ENCODE assay signal across 17 mouse cellular contexts in genomic region chr4:43720491-43721228, GRCm38 (mm10). TPM values are rescaled to one million over a fixed set of nuclear protein-coding genes. Genes with fewer than 3 reads are reported as not detected.
A peak's percentile ranks its signal among the peaks of the same experiment; 100 is the strongest.
DNase-seq lines count a peak whose midpoint lies in the region; ATAC-seq and TF ChIP-seq lines count a peak whose summit lies in the region.
"Had no signal": no experiment of that assay in that cellular context is flagged by ENCODE, and none has a peak within 500 bp of the region (broad histone marks: within the 10 kb centered on the region; RNA-seq: fewer than 3 reads in every experiment).

No protein-coding gene starts in this region.

- no peak overlapping the region for H3K4me2 ChIP-seq in forebrain, embryonic 13.5 days
- H3K4me2 ChIP-seq in forebrain, embryonic 11.5 days (ENCODE audit: low read depth, low read length, severe bottlenecking): no peak overlapping the region
- H3K4me2 ChIP-seq in intestine, embryonic 14.5 days (ENCODE audit: low read length): peak overlapping the region; percentile 15; the same call in 1 of the 2 replicates
- H3K4me2 ChIP-seq in intestine, embryonic 15.5 days (replicated peaks): no peak overlapping the region
- H3K4me2 ChIP-seq in stomach, embryonic 14.5 days (replicated peaks; ENCODE audit: low read depth, low read length): no peak overlapping the region
- no peak overlapping the region for H3K4me2 ChIP-seq in stomach, postnatal 0 days (replicated peaks; ENCODE audit: low read depth)
- no peak overlapping the region for H3K4me2 ChIP-seq in stomach, embryonic 16.5 days (ENCODE audit: low read depth, low read length)
- H3K4me2 ChIP-seq: hindbrain, embryonic 15.5 days had no signal

- H3K4me1 ChIP-seq in forebrain, embryonic 13.5 days: peaks cover 8% of the 10 kb centered on the region; the same call in 1 of the 2 replicates
- no peaks in the 10 kb centered on the region for H3K4me1 ChIP-seq in forebrain, embryonic 11.5 days (replicated peaks; ENCODE audit: control insufficient read depth, insufficient read depth, low read length)
- H3K4me1 ChIP-seq in intestine, embryonic 14.5 days (replicated peaks; ENCODE audit: control insufficient read depth, insufficient read depth, low read length): no peaks in the 10 kb centered on the region
- no peaks in the 10 kb centered on the region for H3K4me1 ChIP-seq in intestine, embryonic 15.5 days (replicated peaks)
- no peaks in the 10 kb centered on the region for H3K4me1 ChIP-seq in stomach, embryonic 14.5 days (ENCODE audit: control insufficient read depth, insufficient read depth, low read length)
- no peaks in the 10 kb centered on the region for H3K4me1 ChIP-seq in stomach, postnatal 0 days (replicated peaks; ENCODE audit: control insufficient read depth, insufficient read depth)
- H3K4me1 ChIP-seq in stomach, embryonic 16.5 days (ENCODE audit: control insufficient read depth, insufficient read depth, low read length): no peaks in the 10 kb centered on the region
- H3K4me1 ChIP-seq: hindbrain, embryonic 15.5 days had no signal

- TF ChIP-seq EP300 in stomach, postnatal 0 days (optimal IDR thresholded peaks at IDR 0.05): no peak

- no peak for TF ChIP-seq CTCF in stomach, postnatal 0 days (IDR thresholded peaks at IDR 0.05; ENCODE audit: low read depth)

- no peak overlapping the region for H3K4me3 ChIP-seq in forebrain, embryonic 13.5 days
- H3K4me3 ChIP-seq in forebrain, embryonic 11.5 days (ENCODE audit: low read depth, low read length): no peak overlapping the region
- no peak overlapping the region for H3K4me3 ChIP-seq in intestine, embryonic 14.5 days (ENCODE audit: low read depth, low read length)
- H3K4me3 ChIP-seq in intestine, embryonic 15.5 days (replicated peaks): no peak overlapping the region
- H3K4me3 ChIP-seq in stomach, embryonic 14.5 days (ENCODE audit: low read depth, low read length): no peak overlapping the region
- H3K4me3 ChIP-seq in stomach, postnatal 0 days (ENCODE audit: low read depth, low read length): no peak overlapping the region
- no peak overlapping the region for H3K4me3 ChIP-seq in stomach, embryonic 16.5 days (replicated peaks; ENCODE audit: low read length)
- H3K4me3 ChIP-seq: hindbrain, embryonic 15.5 days had no signal

- peak overlapping the region; percentile 61 for H3K27ac ChIP-seq in forebrain, embryonic 13.5 days
- no peak overlapping the region for H3K27ac ChIP-seq in forebrain, embryonic 11.5 days (ENCODE audit: low read depth, low read length)
- H3K27ac ChIP-seq in intestine, embryonic 14.5 days (ENCODE audit: low read depth): peak overlapping the region; percentile 57
- H3K27ac ChIP-seq in intestine, embryonic 15.5 days: no peak overlapping the region
- 0 out of 2 replicates have a peak overlapping the region, but pooled peaks have one; percentile 48 for H3K27ac ChIP-seq in stomach, embryonic 14.5 days (ENCODE audit: low read length)
- H3K27ac ChIP-seq in stomach, postnatal 0 days (replicated peaks): no peak overlapping the region
- H3K27ac ChIP-seq in stomach, embryonic 16.5 days (ENCODE audit: low read length): peak overlapping the region; percentile 66; the same call in 1 of the 2 replicates
- H3K27ac ChIP-seq: hindbrain, embryonic 15.5 days had no signal

- no peak overlapping the region for H3K9ac ChIP-seq in forebrain, embryonic 13.5 days
- no peak overlapping the region for H3K9ac ChIP-seq in forebrain, embryonic 11.5 days (ENCODE audit: low read length)
- no peak overlapping the region for H3K9ac ChIP-seq in intestine, embryonic 14.5 days (ENCODE audit: low read length)
- H3K9ac ChIP-seq in intestine, embryonic 15.5 days: no peak overlapping the region
- H3K9ac ChIP-seq in stomach, embryonic 14.5 days (replicated peaks; ENCODE audit: low read depth, low read length): no peak overlapping the region
- H3K9ac ChIP-seq in stomach, postnatal 0 days (ENCODE audit: low read length): no peak overlapping the region
- no peak overlapping the region for H3K9ac ChIP-seq in stomach, embryonic 16.5 days (ENCODE audit: low read length)
- H3K9ac ChIP-seq: hindbrain, embryonic 15.5 days had no signal

- no peaks in the 10 kb centered on the region for H3K27me3 ChIP-seq in forebrain, embryonic 13.5 days
- H3K27me3 ChIP-seq in forebrain, embryonic 11.5 days (ENCODE audit: control insufficient read depth, insufficient read depth, low read length): no peaks in the 10 kb centered on the region
- H3K27me3 ChIP-seq in intestine, embryonic 14.5 days (replicated peaks; ENCODE audit: control insufficient read depth, insufficient read depth, low read length): no peaks in the 10 kb centered on the region
- H3K27me3 ChIP-seq in intestine, embryonic 15.5 days (replicated peaks): no peaks in the 10 kb centered on the region
- no peaks in the 10 kb centered on the region for H3K27me3 ChIP-seq in stomach, embryonic 14.5 days (ENCODE audit: control insufficient read depth, insufficient read depth, low read length)
- H3K27me3 ChIP-seq in stomach, postnatal 0 days (ENCODE audit: control insufficient read depth, insufficient read depth, low read length): no peaks in the 10 kb centered on the region
- H3K27me3 ChIP-seq in stomach, embryonic 16.5 days (ENCODE audit: control insufficient read depth, insufficient read depth, low read length): no peaks in the 10 kb centered on the region
- H3K27me3 ChIP-seq: hindbrain, embryonic 15.5 days had no signal

- no peaks in the 10 kb centered on the region for H3K36me3 ChIP-seq in forebrain, embryonic 13.5 days (ENCODE audit: poor library complexity, severe bottlenecking)
- no peaks in the 10 kb centered on the region for H3K36me3 ChIP-seq in forebrain, embryonic 11.5 days (ENCODE audit: control insufficient read depth, insufficient read depth, low read length)
- H3K36me3 ChIP-seq in intestine, embryonic 14.5 days (ENCODE audit: control insufficient read depth, insufficient read depth, low read length): no peaks in the 10 kb centered on the region
- no peaks in the 10 kb centered on the region for H3K36me3 ChIP-seq in intestine, embryonic 15.5 days
- H3K36me3 ChIP-seq in stomach, embryonic 14.5 days (ENCODE audit: control insufficient read depth, insufficient read depth, low read length): no peaks in the 10 kb centered on the region
- H3K36me3 ChIP-seq in stomach, postnatal 0 days (ENCODE audit: control insufficient read depth, insufficient read depth, low read length): no peaks in the 10 kb centered on the region
- no peaks in the 10 kb centered on the region for H3K36me3 ChIP-seq in stomach, embryonic 16.5 days (ENCODE audit: control insufficient read depth, insufficient read depth, low read length)
- H3K36me3 ChIP-seq: hindbrain, embryonic 15.5 days had no signal

- 55% methylated on average over 13 of the region's 16 CpGs for WGBS in forebrain, embryonic 13.5 days
- 69% methylated on average over 12 of the region's 16 CpGs for WGBS in forebrain, embryonic 11.5 days
- WGBS in intestine, embryonic 14.5 days: 46% methylated on average over 14 of the region's 16 CpGs
- WGBS in intestine, embryonic 15.5 days: 50% methylated on average over 12 of the region's 16 CpGs
- 42% methylated on average over 14 of the region's 16 CpGs for WGBS in stomach, embryonic 14.5 days
- WGBS in stomach, postnatal 0 days: 49% methylated on average over 11 of the region's 16 CpGs
- 40% methylated on average over 15 of the region's 16 CpGs for WGBS in stomach, embryonic 16.5 days

- no peaks in the 10 kb centered on the region for H3K9me3 ChIP-seq in forebrain, embryonic 13.5 days (replicated peaks)
- no peaks in the 10 kb centered on the region for H3K9me3 ChIP-seq in forebrain, embryonic 11.5 days (ENCODE audit: control insufficient read depth, low read length)
- no peaks in the 10 kb centered on the region for H3K9me3 ChIP-seq in intestine, embryonic 14.5 days (ENCODE audit: control insufficient read depth, low read length)
- H3K9me3 ChIP-seq in intestine, embryonic 15.5 days: no peaks in the 10 kb centered on the region
- H3K9me3 ChIP-seq in stomach, embryonic 14.5 days (ENCODE audit: control insufficient read depth, low read depth, low read length): no peaks in the 10 kb centered on the region
- H3K9me3 ChIP-seq in stomach, postnatal 0 days (ENCODE audit: control insufficient read depth, low read length): no peaks in the 10 kb centered on the region
- H3K9me3 ChIP-seq in stomach, embryonic 16.5 days (replicated peaks; ENCODE audit: control insufficient read depth, low read length): no peaks in the 10 kb centered on the region
- H3K9me3 ChIP-seq: hindbrain, embryonic 15.5 days had no signal

- ATAC-seq in forebrain, embryonic 13.5 days: peak; percentile 38; the same call in 1 of the 2 replicates
- ATAC-seq in forebrain, embryonic 11.5 days (replicated peaks; ENCODE audit: low FRiP score): no peak
- no peak for ATAC-seq in intestine, embryonic 14.5 days (replicated peaks; ENCODE audit: low FRiP score, low TSS enrichment, low read depth)
- no peak; the same call in 1 of the 2 replicates for ATAC-seq in intestine, embryonic 15.5 days
- no peak for ATAC-seq in stomach, embryonic 14.5 days (ENCODE audit: insufficient number of reproducible peaks, insufficient read depth, low FRiP score, low read depth)
- ATAC-seq in stomach, postnatal 0 days (ENCODE audit: low FRiP score, low TSS enrichment): no peak
- ATAC-seq in stomach, embryonic 16.5 days (ENCODE audit: insufficient read depth, low FRiP score): no peak

- no peak for DNase-seq in forebrain, embryonic 11.5 days (ENCODE audit: low spot score)
- no peak for DNase-seq in intestine, embryonic 14.5 days (ENCODE audit: low spot score)
- DNase-seq in stomach, postnatal 0 days (ENCODE audit: low spot score): no peak
- no peak for DNase-seq in adrenal gland, postnatal 4 days (ENCODE audit: low spot score in 2 of 2)
- DNase-seq: adrenal gland, postnatal 25 days; B cell, adult 2 months; cerebellum, postnatal 25 days; kidney, postnatal 4 days; lung, adult 18-20 months; right cerebral cortex, postnatal 14 days had no signal

RNA-seq across cellular contexts. Expression of gene Hrct1, which starts 6.3 kb away (rescaled TPM):
- 0.30 and 0.48 TPM in 2 replicates for polyA plus RNA-seq in forebrain, embryonic 13.5 days (2015; fragmentation: Nextera tagmentation; extraction: Ambion mirVana)
- polyA plus RNA-seq in forebrain, embryonic 11.5 days (2014; fragmentation: Nextera tagmentation; extraction: Ambion mirVana): not detected in 2 replicates
- polyA plus RNA-seq in intestine, embryonic 14.5 days (2014; fragmentation: Nextera tagmentation; extraction: Ambion mirVana): 0.61 and 0.85 TPM in 2 replicates
- polyA plus RNA-seq in intestine, embryonic 15.5 days (2015; fragmentation: Nextera tagmentation; extraction: Ambion mirVana): 0.98 and 1.4 TPM in 2 replicates
- polyA plus RNA-seq in stomach, embryonic 14.5 days (2014; fragmentation: Nextera tagmentation; extraction: Ambion mirVana): 0.46 and 0.78 TPM in 2 replicates
- polyA plus RNA-seq in stomach, postnatal 0 days (2015; fragmentation: Nextera tagmentation; extraction: Ambion mirVana): 6.1 and 7.8 TPM in 2 replicates
- 1.6 and 2.2 TPM in 2 replicates for polyA plus RNA-seq in stomach, embryonic 16.5 days (2015; fragmentation: Nextera tagmentation; extraction: Ambion mirVana)
- total RNA-seq in adrenal gland, postnatal 4 days (2021): 1 to 10 TPM; 2.4 to 3.6 TPM

RNA-seq across cellular contexts. Expression of gene Spaar, which starts 9.2 kb away (rescaled TPM):
- not detected in 2 replicates for polyA plus RNA-seq in forebrain, embryonic 13.5 days (2015; fragmentation: Nextera tagmentation; extraction: Ambion mirVana)
- polyA plus RNA-seq in forebrain, embryonic 11.5 days (2014; fragmentation: Nextera tagmentation; extraction: Ambion mirVana): not detected in 2 replicates
- 0.04 TPM in 1 of 2 replicates, not detected in the other for polyA plus RNA-seq in intestine, embryonic 14.5 days (2014; fragmentation: Nextera tagmentation; extraction: Ambion mirVana)
- 0.16 and 0.21 TPM in 2 replicates for polyA plus RNA-seq in intestine, embryonic 15.5 days (2015; fragmentation: Nextera tagmentation; extraction: Ambion mirVana)
- 0.10 TPM in 1 of 2 replicates, not detected in the other for polyA plus RNA-seq in stomach, embryonic 14.5 days (2014; fragmentation: Nextera tagmentation; extraction: Ambion mirVana)
- polyA plus RNA-seq in stomach, postnatal 0 days (2015; fragmentation: Nextera tagmentation; extraction: Ambion mirVana): 0.27 and 0.30 TPM in 2 replicates
- 0.05 and 0.06 TPM in 2 replicates for polyA plus RNA-seq in stomach, embryonic 16.5 days (2015; fragmentation: Nextera tagmentation; extraction: Ambion mirVana)
- 1 to 10 TPM; 1.4 to 2.0 TPM for total RNA-seq in adrenal gland, postnatal 4 days (2021)

RNA-seq across cellular contexts. Expression of gene Olfr71, which starts 10.6 kb away (rescaled TPM):
- polyA plus RNA-seq in forebrain, embryonic 13.5 days (2015; fragmentation: Nextera tagmentation; extraction: Ambion mirVana): not detected in 2 replicates
- polyA plus RNA-seq in forebrain, embryonic 11.5 days (2014; fragmentation: Nextera tagmentation; extraction: Ambion mirVana): not detected in 2 replicates
- not detected in 2 replicates for polyA plus RNA-seq in intestine, embryonic 14.5 days (2014; fragmentation: Nextera tagmentation; extraction: Ambion mirVana)
- not detected in 2 replicates for polyA plus RNA-seq in intestine, embryonic 15.5 days (2015; fragmentation: Nextera tagmentation; extraction: Ambion mirVana)
- 0.09 TPM in 1 of 2 replicates, not detected in the other for polyA plus RNA-seq in stomach, embryonic 14.5 days (2014; fragmentation: Nextera tagmentation; extraction: Ambion mirVana)
- not detected in 2 replicates for polyA plus RNA-seq in stomach, postnatal 0 days (2015; fragmentation: Nextera tagmentation; extraction: Ambion mirVana)
- not detected in 2 replicates for polyA plus RNA-seq in stomach, embryonic 16.5 days (2015; fragmentation: Nextera tagmentation; extraction: Ambion mirVana)
- not detected for total RNA-seq in adrenal gland, postnatal 4 days (2021)
- total RNA-seq: adrenal gland, postnatal 25 days; left cerebral cortex, postnatal 14 days had no signal
- polyA plus RNA-seq: hindbrain, embryonic 15.5 days; testis, adult 2 months had no signal

RNA-seq across cellular contexts. Expression of gene Olfr70, which starts 20.1 kb away (rescaled TPM):
- polyA plus RNA-seq in forebrain, embryonic 13.5 days (2015; fragmentation: Nextera tagmentation; extraction: Ambion mirVana): not detected in 2 replicates
- not detected in 2 replicates for polyA plus RNA-seq in forebrain, embryonic 11.5 days (2014; fragmentation: Nextera tagmentation; extraction: Ambion mirVana)
- polyA plus RNA-seq in intestine, embryonic 14.5 days (2014; fragmentation: Nextera tagmentation; extraction: Ambion mirVana): not detected in 2 replicates
- not detected in 2 replicates for polyA plus RNA-seq in intestine, embryonic 15.5 days (2015; fragmentation: Nextera tagmentation; extraction: Ambion mirVana)
- not detected in 2 replicates for polyA plus RNA-seq in stomach, embryonic 14.5 days (2014; fragmentation: Nextera tagmentation; extraction: Ambion mirVana)
- not detected in 2 replicates for polyA plus RNA-seq in stomach, postnatal 0 days (2015; fragmentation: Nextera tagmentation; extraction: Ambion mirVana)
- polyA plus RNA-seq in stomach, embryonic 16.5 days (2015; fragmentation: Nextera tagmentation; extraction: Ambion mirVana): not detected in 2 replicates
- total RNA-seq in adrenal gland, postnatal 4 days (2021): not detected
- total RNA-seq: adrenal gland, postnatal 25 days; left cerebral cortex, postnatal 14 days had no signal
- polyA plus RNA-seq: hindbrain, embryonic 15.5 days; testis, adult 2 months had no signal

RNA-seq across cellular contexts. Expression of gene Olfr159, which starts 50.1 kb away (rescaled TPM):
- polyA plus RNA-seq in forebrain, embryonic 13.5 days (2015; fragmentation: Nextera tagmentation; extraction: Ambion mirVana): not detected in 2 replicates
- polyA plus RNA-seq in forebrain, embryonic 11.5 days (2014; fragmentation: Nextera tagmentation; extraction: Ambion mirVana): not detected in 2 replicates
- not detected in 2 replicates for polyA plus RNA-seq in intestine, embryonic 14.5 days (2014; fragmentation: Nextera tagmentation; extraction: Ambion mirVana)
- not detected in 2 replicates for polyA plus RNA-seq in intestine, embryonic 15.5 days (2015; fragmentation: Nextera tagmentation; extraction: Ambion mirVana)
- polyA plus RNA-seq in stomach, embryonic 14.5 days (2014; fragmentation: Nextera tagmentation; extraction: Ambion mirVana): not detected in 2 replicates
- polyA plus RNA-seq in stomach, postnatal 0 days (2015; fragmentation: Nextera tagmentation; extraction: Ambion mirVana): not detected in 2 replicates
- not detected in 2 replicates for polyA plus RNA-seq in stomach, embryonic 16.5 days (2015; fragmentation: Nextera tagmentation; extraction: Ambion mirVana)
- total RNA-seq in adrenal gland, postnatal 4 days (2021): not detected
- total RNA-seq: adrenal gland, postnatal 25 days; left cerebral cortex, postnatal 14 days had no signal
- polyA plus RNA-seq: hindbrain, embryonic 15.5 days; testis, adult 2 months had no signal

Comparison
In these comparisons a context has a peak if more than half of its experiments do, and no peak if none do; other contexts are left out.
1. H3K27ac ChIP-seq: peak in forebrain, embryonic 13.5 days (single experiment), intestine, embryonic 14.5 days (single experiment), stomach, embryonic 14.5 days (single experiment) and stomach, embryonic 16.5 days (single experiment); none in forebrain, embryonic 11.5 days (single experiment), intestine, embryonic 15.5 days (single experiment) and stomach, postnatal 0 days (single experiment).